Mouse (Mus musculus) bone marrow macrophage, adult 2 months (primary cell): Measurements from ENCODE around the gene Adgrl2.

ENCODE experiments used
- CTCF ChIP-seq: IDR thresholded peaks from 2 replicates; pipeline ENCODE4 v1.5.1; 2012; ENCODE audit warnings: low read depth, mild to moderate bottlenecking, low read length, moderate library complexity
- POLR2A ChIP-seq: IDR thresholded peaks from 2 replicates; pipeline ENCODE4 v1.6.1; 2012; ENCODE audit warnings: mild to moderate bottlenecking, low read depth, low read length, borderline replicate concordance

GRCm38 (mm10) chr3:148886956-148887355, 103.4 kb downstream of the Adgrl2 start:
- TF ChIP-seq POLR2A (no peak), CTCF (no peak)
